Mouse (Mus musculus): Measurements from ENCODE around the gene Dnajb8.

Gene Dnajb8

GRCm38 (mm10) chr6:88301234-88301633, 79.2 kb downstream of the Dnajb8 start:
- DNase-seq = no peak
